8 mouse cellular contexts compared by ENCODE assay signal in the genomic region with DNA sequence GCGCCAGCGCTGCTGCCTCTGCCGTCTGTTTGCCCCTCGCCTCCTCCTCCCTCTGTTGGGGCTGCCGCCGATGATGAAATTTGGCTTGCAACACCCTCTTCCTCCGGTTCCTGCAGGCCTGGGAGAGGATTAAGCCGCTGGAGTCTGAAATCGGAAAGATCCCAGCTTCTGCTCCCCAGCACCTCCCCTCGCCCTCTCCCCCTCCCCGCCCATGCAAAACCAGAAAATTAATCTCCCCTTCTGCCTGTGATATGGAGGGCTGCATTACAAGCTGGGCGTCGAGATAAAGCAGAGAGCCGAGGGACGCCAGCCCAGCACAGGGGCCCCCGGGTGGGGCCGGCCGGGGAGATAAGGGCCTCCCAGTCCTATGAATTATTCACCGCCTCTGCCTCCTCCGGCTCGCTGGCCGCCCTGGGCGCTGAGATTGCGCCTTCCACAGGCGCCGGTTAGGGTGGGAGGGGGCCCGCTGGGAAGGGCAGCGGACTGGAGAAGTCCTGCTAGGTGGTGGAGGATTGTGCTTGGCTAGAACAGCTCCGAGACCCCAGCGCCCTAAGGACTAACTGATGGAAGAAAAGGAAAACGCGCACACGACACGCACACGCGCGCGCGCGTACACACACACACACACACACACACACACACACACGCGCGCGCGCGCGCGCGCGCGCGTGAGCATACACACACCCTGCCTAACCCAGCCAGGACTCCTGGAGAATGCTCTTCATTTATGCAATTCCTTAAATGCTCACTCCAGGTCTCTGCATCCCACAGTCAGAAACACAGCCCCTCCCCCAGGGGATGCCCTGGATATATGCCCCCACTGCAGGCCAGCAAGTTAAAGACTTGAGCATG. TPM values are rescaled to one million over a fixed set of nuclear protein-coding genes. Genes with fewer than 3 reads are reported as not detected.
DNase-seq lines count a peak whose midpoint lies in the region; ATAC-seq and TF ChIP-seq lines count a peak whose summit lies in the region.

No protein-coding gene starts in this region.

- peak; percentile 42 for DNase-seq in adrenal gland, postnatal 25 days
- peak; percentile 95 for DNase-seq in heart, embryonic 10.5 days (ENCODE audit: low spot score)
- DNase-seq in kidney, postnatal 25 days = peak; percentile 18 to 50
- DNase-seq in neural tube, embryonic 11.5 days (ENCODE audit: low spot score) = peak; percentile 71

- TF ChIP-seq EP300 in ES-Bruce4 (IDR thresholded peaks at IDR 0.05; ENCODE audit: insufficient read depth, low read depth, low read length) = no peak

- no peaks in the 10 kb centered on the region for H3K9me3 ChIP-seq in ES-Bruce4 (replicated peaks; ENCODE audit: control insufficient read depth, insufficient read depth, low read length, poor library complexity, severe bottlenecking)
- H3K9me3 ChIP-seq in embryonic facial prominence, embryonic 12.5 days = no peaks in the 10 kb centered on the region
- no peaks in the 10 kb centered on the region for H3K9me3 ChIP-seq in heart, embryonic 10.5 days
- H3K9me3 ChIP-seq in liver, embryonic 16.5 days (replicated peaks; ENCODE audit: control insufficient read depth, low read length) = no peaks in the 10 kb centered on the region; the same call in 1 of the 2 replicates
- H3K9me3 ChIP-seq in neural tube, embryonic 11.5 days (ENCODE audit: control insufficient read depth, low read length) = no peaks in the 10 kb centered on the region

- ATAC-seq in embryonic facial prominence, embryonic 12.5 days (ENCODE audit: insufficient number of reproducible peaks, insufficient read depth, low FRiP score, low TSS enrichment) = peak; percentile 48; the same call in 1 of the 2 replicates
- ATAC-seq in liver, embryonic 16.5 days (ENCODE audit: low read depth) = peak; percentile 98
- peak; percentile 58 for ATAC-seq in neural tube, embryonic 11.5 days (ENCODE audit: insufficient read depth, low FRiP score, low TSS enrichment)
- no peak for ATAC-seq in CD4-positive, CD25-positive, alpha-beta regulatory T cell, adult 4 months

- no peak for TF ChIP-seq POLR2A in ES-Bruce4 (IDR thresholded peaks at IDR 0.05; ENCODE audit: insufficient read depth, low read length)

- H3K27ac ChIP-seq in ES-Bruce4 (ENCODE audit: insufficient read depth, low read length) = no peak overlapping the region
- H3K27ac ChIP-seq in embryonic facial prominence, embryonic 12.5 days = 0 out of 2 replicates have a peak overlapping the region, but pooled peaks have one; percentile 23
- peak overlapping the region; percentile 69 for H3K27ac ChIP-seq in heart, embryonic 10.5 days
- H3K27ac ChIP-seq in liver, embryonic 16.5 days (ENCODE audit: low read length) = no peak overlapping the region
- H3K27ac ChIP-seq in neural tube, embryonic 11.5 days (ENCODE audit: low read depth, low read length) = peak overlapping the region; percentile 83

- WGBS in embryonic facial prominence, embryonic 12.5 days = 2% methylated on average over 49 of the region's 52 CpGs
- WGBS in heart, embryonic 10.5 days = under 1% methylated on average over 52 of the region's 52 CpGs
- WGBS in liver, embryonic 16.5 days (ENCODE audit: insufficient replicate concordance) = under 1% methylated on average over 36 of the region's 52 CpGs
- under 1% methylated on average over 42 of the region's 52 CpGs for WGBS in neural tube, embryonic 11.5 days

- H3K4me2 ChIP-seq in embryonic facial prominence, embryonic 12.5 days (replicated peaks) = peak overlapping the region; percentile 85
- peak overlapping the region; percentile 63 for H3K4me2 ChIP-seq in liver, embryonic 16.5 days (ENCODE audit: low read depth, low read length)
- peak overlapping the region; percentile 60 for H3K4me2 ChIP-seq in neural tube, embryonic 11.5 days (ENCODE audit: low read depth)

- H3K4me3 ChIP-seq in ES-Bruce4 (ENCODE audit: low read depth, low read length) = peak overlapping the region; percentile 40
- peak overlapping the region; percentile 43 for H3K4me3 ChIP-seq in embryonic facial prominence, embryonic 12.5 days
- peak overlapping the region; percentile 61 for H3K4me3 ChIP-seq in heart, embryonic 10.5 days
- peak overlapping the region; percentile 50 for H3K4me3 ChIP-seq in liver, embryonic 16.5 days (ENCODE audit: low read depth, low read length)
- peak overlapping the region; percentile 32 for H3K4me3 ChIP-seq in neural tube, embryonic 11.5 days (ENCODE audit: low read depth, low read length)

- peak overlapping the region; percentile 45 for H3K9ac ChIP-seq in ES-Bruce4 (ENCODE audit: low read depth, poor library complexity, severe bottlenecking)
- H3K9ac ChIP-seq in embryonic facial prominence, embryonic 12.5 days = peak overlapping the region; percentile 36
- H3K9ac ChIP-seq in liver, embryonic 16.5 days (ENCODE audit: low read depth, low read length) = peak overlapping the region; percentile 10; the same call in 1 of the 2 replicates
- H3K9ac ChIP-seq in neural tube, embryonic 11.5 days (ENCODE audit: low read length) = peak overlapping the region; percentile 47

- no peaks in the 10 kb centered on the region for H3K27me3 ChIP-seq in ES-Bruce4 (ENCODE audit: control insufficient read depth, insufficient read depth, low read length, poor library complexity, severe bottlenecking)
- peaks cover 45% of the 10 kb centered on the region for H3K27me3 ChIP-seq in embryonic facial prominence, embryonic 12.5 days
- peaks cover 62% of the 10 kb centered on the region for H3K27me3 ChIP-seq in heart, embryonic 10.5 days (ENCODE audit: insufficient read depth, poor library complexity, severe bottlenecking)
- H3K27me3 ChIP-seq in liver, embryonic 16.5 days (ENCODE audit: control insufficient read depth, insufficient read depth, low read depth, low read length) = peaks cover 66% of the 10 kb centered on the region
- peaks cover 11% of the 10 kb centered on the region for H3K27me3 ChIP-seq in neural tube, embryonic 11.5 days (ENCODE audit: control insufficient read depth, insufficient read depth, low read length)

- H3K4me1 ChIP-seq in ES-Bruce4 (ENCODE audit: control insufficient read depth, insufficient read depth, low read length) = no peaks in the 10 kb centered on the region
- peaks cover 22% of the 10 kb centered on the region for H3K4me1 ChIP-seq in embryonic facial prominence, embryonic 12.5 days
- H3K4me1 ChIP-seq in heart, embryonic 10.5 days = peaks cover 54% of the 10 kb centered on the region
- H3K4me1 ChIP-seq in liver, embryonic 16.5 days (ENCODE audit: control insufficient read depth, low read depth, low read length) = peaks cover 27% of the 10 kb centered on the region
- H3K4me1 ChIP-seq in neural tube, embryonic 11.5 days (ENCODE audit: control insufficient read depth, insufficient read depth, low read length) = peaks cover 5% of the 10 kb centered on the region; the same call in 1 of the 2 replicates

- H3K36me3 ChIP-seq in ES-Bruce4 (ENCODE audit: control insufficient read depth, insufficient read depth, low read length, poor library complexity, severe bottlenecking) = no peaks in the 10 kb centered on the region
- no peaks in the 10 kb centered on the region for H3K36me3 ChIP-seq in embryonic facial prominence, embryonic 12.5 days
- no peaks in the 10 kb centered on the region for H3K36me3 ChIP-seq in heart, embryonic 10.5 days
- H3K36me3 ChIP-seq in liver, embryonic 16.5 days (ENCODE audit: control insufficient read depth, insufficient read depth) = no peaks in the 10 kb centered on the region
- H3K36me3 ChIP-seq in neural tube, embryonic 11.5 days (ENCODE audit: control insufficient read depth, insufficient read depth, low read length) = no peaks in the 10 kb centered on the region

- no peak for TF ChIP-seq CTCF in ES-Bruce4 (IDR thresholded peaks at IDR 0.05; ENCODE audit: low read depth, low read length)

RNA-seq across cellular contexts. Expression of gene Asic1, which starts 5.3 kb away (rescaled TPM):
- 3.9 and 4.1 TPM in 2 replicates for polyA plus RNA-seq in ES-Bruce4 (2011; ENCODE audit: insufficient read depth, insufficient read length, low read depth, missing spikeins)
- 0.33 and 0.49 TPM in 2 replicates for total RNA-seq in adrenal gland, postnatal 25 days (2021)
- 6.2 and 6.7 TPM in 2 replicates for polyA plus RNA-seq in embryonic facial prominence, embryonic 12.5 days (2016; fragmentation: Nextera tagmentation; extraction: Ambion mirVana)
- polyA plus RNA-seq in heart, embryonic 10.5 days (2016; fragmentation: Nextera tagmentation; extraction: Ambion mirVana) = 3.2 and 5.2 TPM in 2 replicates
- polyA plus RNA-seq in liver, embryonic 16.5 days (2015; fragmentation: Nextera tagmentation; extraction: Ambion mirVana) = 0.14 and 0.30 TPM in 2 replicates
- polyA plus RNA-seq in neural tube, embryonic 11.5 days (2014; fragmentation: Nextera tagmentation; extraction: Ambion mirVana) = 15.1 and 17.0 TPM in 2 replicates
- polyA plus RNA-seq in CD4-positive, CD25-positive, alpha-beta regulatory T cell, adult 4 months (2017; shearing (Covaris generic)) = under 1 TPM in 1 of 2 experiments, not detected in 1; 0.52 TPM

RNA-seq across cellular contexts. Expression of gene Racgap1, which starts 13.4 kb away (rescaled TPM):
- polyA plus RNA-seq in ES-Bruce4 (2011; ENCODE audit: insufficient read depth, insufficient read length, low read depth, missing spikeins) = 122 and 134 TPM in 2 replicates
- 13.4 and 13.6 TPM in 2 replicates for total RNA-seq in adrenal gland, postnatal 25 days (2021)
- polyA plus RNA-seq in embryonic facial prominence, embryonic 12.5 days (2016; fragmentation: Nextera tagmentation; extraction: Ambion mirVana) = 136 and 149 TPM in 2 replicates
- 138 TPM in 2 replicates for polyA plus RNA-seq in heart, embryonic 10.5 days (2016; fragmentation: Nextera tagmentation; extraction: Ambion mirVana)
- 63.1 and 68.1 TPM in 2 replicates for polyA plus RNA-seq in liver, embryonic 16.5 days (2015; fragmentation: Nextera tagmentation; extraction: Ambion mirVana)
- polyA plus RNA-seq in neural tube, embryonic 11.5 days (2014; fragmentation: Nextera tagmentation; extraction: Ambion mirVana) = 175 and 185 TPM in 2 replicates
- 10 to 100 TPM; 17.6 to 18.2 TPM for polyA plus RNA-seq in CD4-positive, CD25-positive, alpha-beta regulatory T cell, adult 4 months (2017; shearing (Covaris generic))

RNA-seq across cellular contexts. Expression of gene Smarcd1, which starts 37.1 kb away (rescaled TPM):
- polyA plus RNA-seq in ES-Bruce4 (2011; ENCODE audit: insufficient read depth, insufficient read length, low read depth, missing spikeins) = 92.3 and 100 TPM in 2 replicates
- total RNA-seq in adrenal gland, postnatal 25 days (2021) = 51.9 and 63.6 TPM in 2 replicates
- 67.4 and 80.2 TPM in 2 replicates for polyA plus RNA-seq in embryonic facial prominence, embryonic 12.5 days (2016; fragmentation: Nextera tagmentation; extraction: Ambion mirVana)
- 31.1 and 45.5 TPM in 2 replicates for polyA plus RNA-seq in heart, embryonic 10.5 days (2016; fragmentation: Nextera tagmentation; extraction: Ambion mirVana)
- 4.0 and 4.5 TPM in 2 replicates for polyA plus RNA-seq in liver, embryonic 16.5 days (2015; fragmentation: Nextera tagmentation; extraction: Ambion mirVana)
- 117 and 135 TPM in 2 replicates for polyA plus RNA-seq in neural tube, embryonic 11.5 days (2014; fragmentation: Nextera tagmentation; extraction: Ambion mirVana)
- 10 to 100 TPM; 10.0 to 14.8 TPM for polyA plus RNA-seq in CD4-positive, CD25-positive, alpha-beta regulatory T cell, adult 4 months (2017; shearing (Covaris generic))

RNA-seq across cellular contexts. Expression of gene Gm17349, which starts 40.5 kb away (rescaled TPM):
- polyA plus RNA-seq in ES-Bruce4 (2011; ENCODE audit: insufficient read depth, insufficient read length, low read depth, missing spikeins) = not detected in 2 replicates
- 30.4 and 43.7 TPM in 2 replicates for total RNA-seq in adrenal gland, postnatal 25 days (2021)
- not detected in 2 replicates for polyA plus RNA-seq in embryonic facial prominence, embryonic 12.5 days (2016; fragmentation: Nextera tagmentation; extraction: Ambion mirVana)
- polyA plus RNA-seq in heart, embryonic 10.5 days (2016; fragmentation: Nextera tagmentation; extraction: Ambion mirVana) = not detected in 2 replicates
- not detected in 2 replicates for polyA plus RNA-seq in liver, embryonic 16.5 days (2015; fragmentation: Nextera tagmentation; extraction: Ambion mirVana)
- polyA plus RNA-seq in neural tube, embryonic 11.5 days (2014; fragmentation: Nextera tagmentation; extraction: Ambion mirVana) = not detected in 2 replicates
- not detected for polyA plus RNA-seq in CD4-positive, CD25-positive, alpha-beta regulatory T cell, adult 4 months (2017; shearing (Covaris generic))

RNA-seq across cellular contexts. Expression of gene Gpd1, which starts 52.5 kb away (rescaled TPM):
- polyA plus RNA-seq in ES-Bruce4 (2011; ENCODE audit: insufficient read depth, insufficient read length, low read depth, missing spikeins) = 0.28 and 1.9 TPM in 2 replicates
- total RNA-seq in adrenal gland, postnatal 25 days (2021) = 639 and 861 TPM in 2 replicates
- polyA plus RNA-seq in embryonic facial prominence, embryonic 12.5 days (2016; fragmentation: Nextera tagmentation; extraction: Ambion mirVana) = 0.34 and 0.54 TPM in 2 replicates
- polyA plus RNA-seq in heart, embryonic 10.5 days (2016; fragmentation: Nextera tagmentation; extraction: Ambion mirVana) = 0.74 and 0.87 TPM in 2 replicates
- 36.3 and 42.2 TPM in 2 replicates for polyA plus RNA-seq in liver, embryonic 16.5 days (2015; fragmentation: Nextera tagmentation; extraction: Ambion mirVana)
- polyA plus RNA-seq in neural tube, embryonic 11.5 days (2014; fragmentation: Nextera tagmentation; extraction: Ambion mirVana) = 0.32 and 0.33 TPM in 2 replicates
- polyA plus RNA-seq in CD4-positive, CD25-positive, alpha-beta regulatory T cell, adult 4 months (2017; shearing (Covaris generic)) = under 1 TPM in 1 of 2 experiments, not detected in 1; 0.41 TPM

Comparison
In these comparisons a context has a peak if more than half of its experiments do, and no peak if none do; other contexts are left out.
1. H3K27ac ChIP-seq: peak in embryonic facial prominence, embryonic 12.5 days (single experiment), heart, embryonic 10.5 days (single experiment) and neural tube, embryonic 11.5 days (single experiment); none in ES-Bruce4 (single experiment) and liver, embryonic 16.5 days (single experiment).
2. DNase-seq: peak in every context shown above with its lines; median percentile 95 in heart, embryonic 10.5 days; 71 in neural tube, embryonic 11.5 days; 42 in adrenal gland, postnatal 25 days; 34 in kidney, postnatal 25 days.
3. Peak in every context shown above with its lines, with median percentiles within 50 percentile points of each other: H3K4me3 ChIP-seq, H3K9ac ChIP-seq and H3K4me2 ChIP-seq.